Mouse (Mus musculus) mature B cell (primary cell): ENCODE results near the gene Cela2a.

Experiments
- in situ Hi-C: fragments of 300-500 bp; cut with MboI; formaldehyde crosslinking; loops from 2 replicates; pipeline ENCODE4 v1.14.3; 2019

Gene Cela2a

DNA sequence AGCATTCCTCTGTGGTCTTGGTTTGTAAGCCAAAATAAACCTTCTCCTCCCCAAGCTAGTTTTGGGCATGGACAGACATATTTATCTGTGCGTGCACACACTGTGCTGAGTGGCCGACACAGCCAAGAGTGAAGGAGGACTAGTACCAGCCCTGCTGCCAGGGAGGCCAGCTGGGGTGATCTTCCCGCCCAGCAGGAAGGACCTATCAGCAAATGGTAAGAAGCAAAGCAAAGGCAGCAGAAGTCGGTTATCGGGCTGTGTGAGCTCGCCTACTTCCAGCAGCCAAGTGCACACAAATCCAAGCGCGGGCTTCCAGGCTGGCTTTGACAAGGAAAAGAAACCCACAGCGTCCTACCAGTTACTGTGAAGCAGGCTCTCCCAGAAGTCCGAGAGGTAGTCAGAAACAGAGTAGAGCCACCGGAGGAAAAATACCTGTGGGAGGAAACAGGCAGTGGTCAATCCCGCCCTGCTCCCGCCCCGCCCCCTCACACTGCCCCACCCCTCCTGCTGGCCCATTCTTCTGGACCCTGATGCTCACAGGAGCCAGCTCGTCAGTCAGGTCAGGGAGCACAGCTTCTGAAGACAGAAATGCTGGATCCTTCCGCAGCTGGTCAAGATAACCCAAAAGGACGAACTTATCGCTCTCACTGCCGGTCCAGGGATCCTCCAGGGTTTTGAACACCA lies 58.5 kb downstream of the Cela2a start:
- in situ Hi-C loops, result no loop called here

DNA sequence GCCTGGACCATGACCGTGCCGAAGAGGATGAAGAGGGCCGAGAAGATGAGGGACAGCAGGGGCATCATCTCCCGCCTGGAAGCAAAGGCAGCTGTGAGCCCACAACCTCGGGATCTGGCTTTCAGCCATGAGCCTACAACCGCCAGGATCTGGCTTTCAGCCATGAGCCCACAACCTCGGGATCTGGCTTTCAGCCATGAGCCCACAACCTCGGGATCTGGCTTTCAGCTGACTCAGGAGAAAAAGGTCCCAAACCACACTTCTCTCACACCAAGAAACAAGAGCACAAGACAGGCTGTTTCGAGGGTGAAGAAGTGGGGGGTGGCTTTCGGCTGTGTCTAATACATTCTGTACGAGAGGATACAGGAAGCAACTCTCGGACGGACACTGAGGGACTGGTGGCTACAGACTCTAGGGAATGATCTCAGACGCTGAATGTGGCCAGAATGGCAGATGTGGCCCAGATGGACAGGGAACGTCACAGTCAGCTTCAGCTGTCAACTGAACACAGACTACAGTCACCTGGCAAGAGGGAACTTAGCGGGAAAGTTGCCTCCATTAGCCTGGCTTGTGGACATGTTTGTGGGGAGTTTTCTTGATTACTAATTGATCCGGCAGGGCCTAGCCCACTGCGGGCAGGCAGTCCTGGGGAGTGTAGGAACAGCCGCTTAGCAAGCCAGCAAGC lies 59.1 kb downstream of the Cela2a start:
- in situ Hi-C loops, result no loop called here

DNA sequence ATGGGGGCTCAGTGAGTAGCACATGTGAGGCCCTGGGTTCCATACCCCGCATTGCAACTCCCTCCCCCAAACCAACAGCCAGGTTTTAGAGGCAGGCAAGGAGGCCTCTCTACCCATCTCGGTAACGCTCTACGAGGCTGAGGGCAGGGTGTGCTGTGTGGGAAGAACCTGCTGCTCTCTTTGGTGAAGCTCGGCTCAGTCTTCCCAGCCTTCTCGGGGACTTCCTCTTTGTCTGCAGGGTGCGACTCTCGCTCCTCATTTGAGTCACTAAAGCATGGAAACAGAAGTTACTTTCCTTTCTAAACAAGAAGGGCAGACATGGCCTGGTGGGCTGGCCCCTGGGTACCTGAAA lies 59.7 kb downstream of the Cela2a start:
- in situ Hi-C loops, result no loop called here

DNA sequence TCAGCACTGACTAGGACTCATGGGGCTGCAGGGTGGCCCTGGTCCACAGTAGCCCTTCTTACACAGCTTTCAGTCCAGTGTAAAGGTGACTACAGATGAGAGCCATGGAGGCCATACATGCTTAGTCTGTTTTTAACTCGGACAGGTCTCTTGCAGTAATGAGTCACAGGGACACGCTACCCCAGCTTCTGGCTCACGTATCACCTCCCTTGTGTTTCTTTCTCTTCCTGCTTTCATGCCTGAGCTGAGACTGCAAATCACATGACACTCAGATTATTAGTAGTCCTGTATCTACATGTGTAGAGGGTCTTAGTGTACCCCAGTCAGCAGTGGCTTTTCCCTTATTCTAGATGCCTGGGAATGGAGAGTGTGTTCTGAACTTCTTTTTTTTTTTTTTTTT lies 61.0 kb downstream of the Cela2a start:
- in situ Hi-C loops, result no loop called here
